Mouse (Mus musculus): ENCODE measurements around the gene A630076J17Rik.

Gene A630076J17Rik

DNA sequence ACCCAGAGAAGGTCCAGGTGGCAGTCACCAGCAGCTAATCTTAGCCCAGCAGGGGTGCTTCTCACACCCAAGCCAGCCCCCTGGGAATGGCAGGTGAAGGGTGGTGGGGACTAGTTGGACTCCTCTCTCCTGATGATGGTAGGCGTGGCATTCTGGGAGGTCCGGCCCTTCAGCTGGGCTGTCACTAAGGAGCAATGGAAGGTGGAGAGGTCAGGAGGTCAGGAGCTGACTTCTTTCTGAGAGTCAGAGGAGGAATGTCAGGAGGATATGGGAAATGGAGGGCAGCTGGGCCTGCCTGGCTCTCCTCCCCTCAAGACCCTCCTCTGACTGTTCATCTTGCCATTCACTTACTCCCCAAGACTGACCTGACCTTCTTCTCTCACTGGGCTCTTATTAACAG is 7.6 kb downstream of the A630076J17Rik start:
- no peaks in the 10 kb centered on the region for H3K36me3 ChIP-seq (ENCODE audit: insufficient read depth, low read length)
- H3K4me1 ChIP-seq (replicated peaks; ENCODE audit: low read depth, low read length) = no peaks in the 10 kb centered on the region
- no peak overlapping the region for H3K4me3 ChIP-seq (replicated peaks; ENCODE audit: low read length)
- TF ChIP-seq POU5F1 (IDR thresholded peaks at IDR 0.05; ENCODE audit: borderline replicate concordance, low read length) (no peak), NANOG (IDR thresholded peaks at IDR 0.05; ENCODE audit: borderline replicate concordance, low read length) (no peak), CTCF (conservative IDR thresholded peaks at IDR 0.05; ENCODE audit: low read length) (no peak)
- H3K27me3 ChIP-seq (ENCODE audit: insufficient read depth, low read length) = peaks cover 8% of the 10 kb centered on the region
- no peaks in the 10 kb centered on the region for H3K9me3 ChIP-seq (ENCODE audit: low read length)

DNA sequence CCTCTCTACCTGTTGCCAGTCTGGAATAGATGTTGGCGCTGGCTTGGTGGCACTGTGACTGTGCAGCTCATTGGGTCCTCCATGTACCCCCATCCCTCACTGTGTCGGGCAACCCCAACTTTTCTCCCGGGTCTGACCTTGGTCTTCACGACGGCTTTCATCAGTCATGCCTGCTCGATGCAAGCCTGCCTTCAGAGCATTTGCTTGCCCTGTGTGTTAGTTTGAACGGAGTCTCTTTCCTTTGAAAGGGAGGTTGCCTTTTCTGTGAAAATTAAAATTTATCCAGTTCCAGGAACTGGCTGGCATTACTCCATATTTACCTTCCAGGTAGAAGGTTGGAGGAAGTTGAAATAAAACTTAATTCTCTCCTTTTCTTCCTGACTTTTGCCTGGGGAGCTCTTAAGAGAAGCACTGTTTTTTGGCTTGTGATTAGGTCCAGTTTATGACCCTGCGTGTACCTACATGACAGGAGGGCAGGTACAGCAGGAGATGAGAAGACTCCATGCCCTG is 8.1 kb downstream of the A630076J17Rik start:
- Histone ChIP-seq H3K36me3 (ENCODE audit: insufficient read depth, low read length) (no peaks in the 10 kb centered on the region), H3K27me3 (ENCODE audit: insufficient read depth, low read length) (peaks cover 5% of the 10 kb centered on the region), H3K4me3 (replicated peaks; ENCODE audit: low read length) (no peak overlapping the region), H3K9me3 (ENCODE audit: low read length) (no peaks in the 10 kb centered on the region), H3K4me1 (replicated peaks; ENCODE audit: low read depth, low read length) (no peaks in the 10 kb centered on the region)
- TF ChIP-seq POU5F1 (IDR thresholded peaks at IDR 0.05; ENCODE audit: borderline replicate concordance, low read length) (no peak), NANOG (IDR thresholded peaks at IDR 0.05; ENCODE audit: borderline replicate concordance, low read length) (no peak), CTCF (conservative IDR thresholded peaks at IDR 0.05; ENCODE audit: low read length) (no peak)

DNA sequence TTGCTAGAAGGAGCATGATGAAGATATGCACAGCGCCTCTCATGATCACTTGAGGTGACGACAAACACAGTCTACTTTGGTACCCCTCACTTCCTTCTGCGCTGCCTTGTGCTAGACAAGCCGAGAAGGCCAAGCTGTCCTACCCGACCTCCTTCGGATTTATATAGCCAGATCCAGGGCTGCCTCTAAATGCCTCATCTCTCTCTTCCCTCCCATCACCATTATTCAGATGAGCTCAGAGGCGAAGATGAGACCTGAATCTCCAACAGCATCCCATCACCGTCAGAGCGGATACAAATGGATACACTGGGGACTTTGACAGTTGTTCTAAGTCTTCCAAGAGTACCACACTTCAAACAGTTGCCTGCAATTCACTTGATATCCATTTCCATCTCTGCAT is 9.2 kb downstream of the A630076J17Rik start, which contains the start of gene Prok1:
Gene Prok1 (minus strand): TSS at position 101 of the 400 bp plus-strand sequence.
- Histone ChIP-seq H3K4me3 (replicated peaks; ENCODE audit: low read length) (no peak within 1 kb of the TSS), H3K36me3 (ENCODE audit: insufficient read depth, low read length) (no peaks in the 10 kb centered on the region), H3K4me1 (replicated peaks; ENCODE audit: low read depth, low read length) (no peaks in the 10 kb centered on the region), H3K9me3 (ENCODE audit: low read length) (no peaks in the 10 kb centered on the region), H3K27me3 (ENCODE audit: insufficient read depth, low read length) (peaks cover 3% of the 10 kb centered on the region)
- no peak for TF ChIP-seq CTCF (conservative IDR thresholded peaks at IDR 0.05; ENCODE audit: low read length)
- TF ChIP-seq NANOG (IDR thresholded peaks at IDR 0.05; ENCODE audit: borderline replicate concordance, low read length) = no peak
- TF ChIP-seq POU5F1 (IDR thresholded peaks at IDR 0.05; ENCODE audit: borderline replicate concordance, low read length) = no peak

DNA sequence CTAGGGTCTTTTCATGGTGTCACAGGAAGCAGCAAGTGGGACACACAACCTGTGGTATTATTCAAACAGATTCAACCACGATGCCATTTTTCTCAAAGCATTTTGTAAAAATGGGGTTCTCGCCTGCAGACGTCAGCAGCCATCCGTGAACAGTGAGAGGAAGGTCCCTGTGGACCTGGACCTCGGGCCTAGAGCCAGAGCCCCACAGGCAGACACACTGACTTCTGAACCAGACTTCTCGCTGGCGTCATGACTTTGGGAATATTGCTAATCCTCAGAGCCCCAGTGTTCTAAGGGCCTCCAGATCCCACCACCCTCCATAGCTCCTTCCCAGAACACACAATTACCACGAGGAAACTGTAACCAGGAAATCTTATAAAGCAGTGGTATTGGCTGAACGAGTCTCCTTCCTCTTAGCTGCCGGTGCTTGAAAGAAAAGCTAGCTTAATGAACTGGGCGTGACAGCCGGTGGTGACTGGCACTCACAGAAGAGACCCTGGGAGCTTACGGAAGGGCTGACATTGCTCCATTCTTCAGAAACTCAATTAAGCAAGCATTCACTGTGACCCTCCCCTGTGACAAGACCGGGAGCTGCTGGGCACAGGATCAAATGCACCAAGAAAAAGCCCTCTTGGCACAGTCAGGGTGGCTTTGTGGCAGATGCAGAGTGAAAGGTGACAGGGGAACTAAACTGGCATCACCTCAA is 11.1 kb downstream of the A630076J17Rik start:
- Histone ChIP-seq H3K4me3 (replicated peaks; ENCODE audit: low read length) (no peak overlapping the region), H3K36me3 (ENCODE audit: insufficient read depth, low read length) (no peaks in the 10 kb centered on the region), H3K27me3 (ENCODE audit: insufficient read depth, low read length) (peaks cover 3% of the 10 kb centered on the region), H3K9me3 (ENCODE audit: low read length) (no peaks in the 10 kb centered on the region), H3K4me1 (replicated peaks; ENCODE audit: low read depth, low read length) (no peaks in the 10 kb centered on the region)
- TF ChIP-seq CTCF (conservative IDR thresholded peaks at IDR 0.05; ENCODE audit: low read length) = no peak
- no peak for TF ChIP-seq POU5F1 (IDR thresholded peaks at IDR 0.05; ENCODE audit: borderline replicate concordance, low read length)
- TF ChIP-seq NANOG (IDR thresholded peaks at IDR 0.05; ENCODE audit: borderline replicate concordance, low read length) = no peak

DNA sequence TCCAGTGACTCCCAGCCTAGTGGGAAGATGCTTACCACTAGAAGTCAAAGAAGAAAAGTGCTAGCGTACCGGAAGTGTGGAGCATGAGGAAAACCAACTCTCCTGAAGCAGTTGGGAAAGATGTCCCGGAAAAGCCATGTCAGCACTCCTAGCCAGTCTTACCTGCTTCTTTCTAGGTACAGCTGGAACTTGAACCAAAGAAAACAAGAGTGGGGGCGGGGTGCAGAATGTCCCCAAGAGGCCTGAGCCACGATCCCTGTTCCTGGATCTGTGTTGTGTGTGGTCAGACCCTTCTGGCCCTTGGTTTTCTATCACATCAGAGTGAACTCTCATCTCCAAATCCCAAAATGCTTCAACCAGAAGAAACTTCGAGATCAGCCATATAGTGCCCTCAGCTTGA is 16.5 kb downstream of the A630076J17Rik start:
- Histone ChIP-seq H3K4me3 (replicated peaks; ENCODE audit: low read length) (no peak overlapping the region), H3K4me1 (replicated peaks; ENCODE audit: low read depth, low read length) (no peaks in the 10 kb centered on the region), H3K9me3 (ENCODE audit: low read length) (no peaks in the 10 kb centered on the region), H3K36me3 (ENCODE audit: insufficient read depth, low read length) (no peaks in the 10 kb centered on the region), H3K27me3 (ENCODE audit: insufficient read depth, low read length) (no peaks in the 10 kb centered on the region)
- TF ChIP-seq CTCF (conservative IDR thresholded peaks at IDR 0.05; ENCODE audit: low read length) (no peak), NANOG (IDR thresholded peaks at IDR 0.05; ENCODE audit: borderline replicate concordance, low read length) (no peak), POU5F1 (IDR thresholded peaks at IDR 0.05; ENCODE audit: borderline replicate concordance, low read length) (no peak)

DNA sequence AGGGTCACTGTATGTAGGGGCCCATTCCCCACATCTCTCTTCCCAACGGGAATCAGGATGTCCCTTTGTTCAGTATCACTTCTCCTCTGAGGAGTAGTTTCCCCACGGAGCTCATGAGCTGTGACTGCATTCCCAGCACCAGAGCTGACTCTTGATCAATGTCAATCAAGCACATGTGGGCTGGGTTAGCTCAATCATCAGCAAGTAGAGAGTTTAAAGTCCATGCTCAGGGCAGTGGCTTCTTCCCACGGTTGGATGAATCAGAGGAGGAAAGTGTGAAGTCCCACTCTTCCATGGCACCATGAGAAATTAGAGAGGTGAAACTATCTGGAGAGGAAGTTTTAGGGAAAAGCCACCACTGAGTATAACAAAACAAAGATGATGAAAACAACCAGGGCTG is 18.6 kb downstream of the A630076J17Rik start:
- H3K9me3 ChIP-seq (ENCODE audit: low read length) = no peaks in the 10 kb centered on the region
- H3K27me3 ChIP-seq (ENCODE audit: insufficient read depth, low read length) = no peaks in the 10 kb centered on the region; the same call in 1 of the 2 replicates
- no peak for TF ChIP-seq CTCF (conservative IDR thresholded peaks at IDR 0.05; ENCODE audit: low read length)
- no peak for TF ChIP-seq NANOG (IDR thresholded peaks at IDR 0.05; ENCODE audit: borderline replicate concordance, low read length)
- TF ChIP-seq POU5F1 (IDR thresholded peaks at IDR 0.05; ENCODE audit: borderline replicate concordance, low read length) = no peak
- H3K36me3 ChIP-seq (ENCODE audit: insufficient read depth, low read length) = no peaks in the 10 kb centered on the region
- no peaks in the 10 kb centered on the region for H3K4me1 ChIP-seq (replicated peaks; ENCODE audit: low read depth, low read length)
- no peak overlapping the region for H3K4me3 ChIP-seq (replicated peaks; ENCODE audit: low read length)

DNA sequence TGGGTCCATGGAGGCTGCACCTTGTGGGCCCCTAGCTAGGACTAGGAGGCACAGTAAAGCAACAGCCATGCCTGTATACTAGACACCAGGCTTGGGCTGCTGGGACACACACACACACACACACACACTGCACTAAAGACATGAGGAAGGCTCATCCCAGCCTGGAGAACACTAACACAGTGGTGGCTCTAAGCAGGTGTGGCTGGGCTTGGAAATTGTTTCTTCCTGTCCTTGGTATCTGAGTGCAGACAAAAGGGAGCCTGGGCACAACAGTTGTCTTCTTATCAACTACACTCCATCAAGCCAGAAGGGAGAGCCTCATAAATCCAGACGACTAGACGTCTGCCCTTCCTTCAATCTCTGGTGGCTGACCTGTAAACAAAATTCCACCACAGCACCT is 19.9 kb downstream of the A630076J17Rik start:
- no peak overlapping the region for H3K4me3 ChIP-seq (replicated peaks; ENCODE audit: low read length)
- TF ChIP-seq POU5F1 (IDR thresholded peaks at IDR 0.05; ENCODE audit: borderline replicate concordance, low read length) (no peak), CTCF (conservative IDR thresholded peaks at IDR 0.05; ENCODE audit: low read length) (no peak), NANOG (IDR thresholded peaks at IDR 0.05; ENCODE audit: borderline replicate concordance, low read length) (no peak)
- H3K36me3 ChIP-seq (ENCODE audit: insufficient read depth, low read length) = no peaks in the 10 kb centered on the region
- no peaks in the 10 kb centered on the region for H3K9me3 ChIP-seq (ENCODE audit: low read length)
- H3K4me1 ChIP-seq (replicated peaks; ENCODE audit: low read depth, low read length) = no peaks in the 10 kb centered on the region
- H3K27me3 ChIP-seq (ENCODE audit: insufficient read depth, low read length) = no peaks in the 10 kb centered on the region; the same call in 1 of the 2 replicates

DNA sequence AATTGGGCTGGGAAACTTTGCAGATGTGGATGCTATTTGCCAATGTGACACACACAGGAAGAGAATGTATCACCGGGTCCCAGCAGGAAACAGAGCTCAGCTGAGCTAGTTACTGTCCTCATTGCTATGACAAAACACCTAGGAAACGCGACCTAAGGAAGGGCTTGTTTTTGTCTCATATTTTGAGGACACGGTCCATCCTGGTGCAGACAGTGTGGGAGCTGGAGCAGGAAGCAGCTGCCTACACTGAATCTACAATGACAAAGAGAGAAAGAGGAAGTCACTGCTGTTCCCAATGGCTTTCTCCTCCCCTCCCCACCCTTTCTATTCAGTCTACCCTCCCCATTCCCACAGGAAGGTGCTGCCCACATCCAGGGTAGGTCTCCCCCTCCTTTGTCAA is 21.6 kb downstream of the A630076J17Rik start:
- Histone ChIP-seq H3K36me3 (ENCODE audit: insufficient read depth, low read length) (no peaks in the 10 kb centered on the region), H3K4me3 (replicated peaks; ENCODE audit: low read length) (no peak overlapping the region), H3K27me3 (ENCODE audit: insufficient read depth, low read length) (no peaks in the 10 kb centered on the region; the same call in 1 of the 2 replicates), H3K9me3 (ENCODE audit: low read length) (no peaks in the 10 kb centered on the region), H3K4me1 (replicated peaks; ENCODE audit: low read depth, low read length) (no peaks in the 10 kb centered on the region)
- TF ChIP-seq NANOG (IDR thresholded peaks at IDR 0.05; ENCODE audit: borderline replicate concordance, low read length) (no peak), CTCF (conservative IDR thresholded peaks at IDR 0.05; ENCODE audit: low read length) (no peak), POU5F1 (IDR thresholded peaks at IDR 0.05; ENCODE audit: borderline replicate concordance, low read length) (no peak)
